Mouse (Mus musculus) forebrain, embryonic 13.5 days (tissue): ENCODE measurements around the gene Coro7. TPM values are rescaled to one million over a fixed set of nuclear protein-coding genes. Genes with fewer than 3 reads are reported as not detected.
A peak's percentile ranks its signal among the peaks of the same experiment; 100 is the strongest.

ENCODE experiments used
- ATAC-seq: fragments of 200-750 bp; cut with Nextera tagmentation; 2 replicates; pipeline ENCODE4 v1.8.0; 2017
- H3K27ac ChIP-seq: fragments of 300-500 bp; sonication (generic); 2 replicates; pipeline ENCODE4 v1.5.1; 2015; ENCODE audit warnings: inconsistent platforms, mild to moderate bottlenecking, moderate library complexity
- H3K27me3 ChIP-seq: fragments of 300-500 bp; sonication (generic); 2 replicates; pipeline ENCODE4 v1.6.1; 2015; ENCODE audit warnings: mild to moderate bottlenecking, inconsistent platforms
- H3K36me3 ChIP-seq: fragments of 300-500 bp; sonication (generic); 2 replicates; pipeline ENCODE4 v1.6.1; 2015; ENCODE audit warnings: mild to moderate bottlenecking, inconsistent platforms; ENCODE audit not compliant: poor library complexity, severe bottlenecking
- H3K4me1 ChIP-seq: fragments of 300-500 bp; sonication (generic); 2 replicates; pipeline ENCODE4 v1.6.1; 2015; ENCODE audit warnings: inconsistent platforms
- H3K4me2 ChIP-seq: fragments of 300-500 bp; sonication (generic); 2 replicates; pipeline ENCODE4 v1.6.1; 2015; ENCODE audit warnings: inconsistent platforms, mild to moderate bottlenecking, moderate library complexity
- H3K4me3 ChIP-seq: fragments of 300-500 bp; sonication (generic); 2 replicates; pipeline ENCODE4 v1.5.1; 2015; ENCODE audit warnings: mild to moderate bottlenecking, inconsistent platforms
- H3K9ac ChIP-seq: fragments of 300-500 bp; sonication (generic); 2 replicates; pipeline ENCODE4 v1.6.1; 2015; ENCODE audit warnings: mild to moderate bottlenecking, inconsistent platforms
- H3K9me3 ChIP-seq: fragments of 300-500 bp; sonication (generic); replicated peaks from 2 replicates; pipeline ENCODE4 v1.6.1; 2016; ENCODE audit warnings: inconsistent platforms
- WGBS: fragments of 180-500 bp; shearing (Covaris S2); methylation state at CpG from one replicate; pipeline ENCODE4 v1.1.7; 2015; 5-methylcytosine and 5-hydroxymethylcytosine counted together
- polyA plus RNA-seq: library from polyadenylated mRNA; unstranded; fragments of >200 nt; fragmentation: Nextera tagmentation; extraction: Ambion mirVana; gene quantifications from 2 replicates; pipeline ENCODE4 v1.2.1, GENCODE M21; 2015

The Coro7 gene
- polyA plus RNA-seq, 1 experiment from 2014 or later, result 20.1 TPM

DNA sequence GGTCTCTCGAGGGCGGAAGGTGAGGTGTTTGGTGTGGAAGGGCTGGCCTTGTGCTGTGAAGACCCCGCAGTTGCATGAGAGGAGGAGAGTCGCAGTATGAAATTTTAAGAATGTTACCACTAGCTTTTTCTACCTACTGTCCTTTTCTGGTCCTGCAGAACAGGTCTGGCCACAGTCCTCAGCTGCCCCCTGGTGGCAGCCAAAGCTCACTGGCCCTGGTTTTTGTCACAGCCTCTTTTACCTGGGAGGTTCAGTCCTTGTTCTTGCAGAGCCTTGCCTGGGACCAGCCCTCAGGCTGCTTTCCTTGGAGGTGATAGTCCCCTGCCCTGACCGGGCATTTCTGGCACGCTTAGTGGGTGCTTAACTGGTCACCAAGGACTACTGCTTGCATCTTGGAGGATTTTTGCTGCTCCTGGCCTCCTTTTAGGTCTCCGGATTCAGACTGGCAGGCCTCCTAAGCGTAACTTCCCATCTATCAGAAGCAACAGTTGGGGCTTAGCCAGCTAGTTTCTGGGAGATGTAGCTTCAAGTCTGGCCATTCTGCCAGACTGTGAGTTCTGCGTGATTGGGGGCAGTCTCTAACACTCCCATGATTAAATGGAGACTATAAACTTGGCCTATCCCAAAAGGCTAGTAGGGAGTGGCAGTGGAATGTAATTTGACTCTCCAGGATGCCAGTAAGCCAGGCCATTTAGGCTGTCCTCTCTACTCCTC, 71.6 kb downstream of the Coro7 start:
- peaks cover 45% of the 10 kb centered on the region for H3K4me1 ChIP-seq
- no peak overlapping the region for H3K27ac ChIP-seq

DNA sequence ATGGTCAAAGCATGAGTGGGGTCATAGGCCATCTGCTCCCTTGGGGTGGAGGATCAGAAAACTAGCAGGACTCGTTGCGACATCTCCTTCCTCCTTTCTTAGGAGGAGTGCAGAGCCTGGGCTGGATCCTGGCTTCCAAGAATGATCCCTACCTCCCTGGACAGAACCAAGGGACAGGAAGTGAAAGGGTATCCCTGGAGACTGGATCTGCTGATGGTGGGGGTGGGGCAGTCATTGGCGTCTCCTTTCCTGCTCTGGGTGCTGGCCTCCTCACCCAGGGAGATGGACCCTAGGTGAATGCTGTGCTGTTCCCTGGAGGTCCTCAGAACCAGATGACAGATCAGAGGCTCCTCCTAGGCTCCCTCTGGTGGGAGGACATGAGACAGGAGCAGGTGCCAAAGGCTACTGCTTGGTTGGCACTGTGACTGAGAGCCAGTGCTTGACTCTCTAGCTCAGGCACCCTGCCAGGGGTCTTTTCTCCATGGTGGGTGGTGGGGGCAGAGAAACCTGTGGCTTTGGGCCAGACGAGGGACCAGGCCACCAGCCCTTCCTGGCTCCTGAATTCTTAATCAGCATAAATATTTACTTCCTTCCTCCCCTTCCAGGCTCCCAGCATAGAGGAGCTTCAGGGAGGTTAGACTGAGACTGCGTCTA, 73.0 kb downstream of the Coro7 start:
- no peak overlapping the region for H3K27ac ChIP-seq
- no peaks in the 10 kb centered on the region for H3K27me3 ChIP-seq
- H3K9ac ChIP-seq, result no peak overlapping the region
- H3K36me3 ChIP-seq, result peaks cover 27% of the 10 kb centered on the region
- H3K9me3 ChIP-seq, result no peaks in the 10 kb centered on the region
- H3K4me1 ChIP-seq, result peaks cover 58% of the 10 kb centered on the region
- 53% methylated on average over 5 of the region's 5 CpGs for WGBS
- no peak for ATAC-seq
- no peak overlapping the region for H3K4me3 ChIP-seq
- no peak overlapping the region for H3K4me2 ChIP-seq

More for the DNA sequence above, 71.6 kb downstream of the Coro7 start:
- no peak overlapping the region for H3K4me3 ChIP-seq
- peak; percentile 55 for ATAC-seq
- no peak overlapping the region for H3K9ac ChIP-seq
- no peak overlapping the region for H3K4me2 ChIP-seq
- H3K27me3 ChIP-seq, result no peaks in the 10 kb centered on the region
- 60% methylated on average over 9 of the region's 9 CpGs for WGBS
- peaks cover 41% of the 10 kb centered on the region for H3K36me3 ChIP-seq
- H3K9me3 ChIP-seq, result no peaks in the 10 kb centered on the region

DNA sequence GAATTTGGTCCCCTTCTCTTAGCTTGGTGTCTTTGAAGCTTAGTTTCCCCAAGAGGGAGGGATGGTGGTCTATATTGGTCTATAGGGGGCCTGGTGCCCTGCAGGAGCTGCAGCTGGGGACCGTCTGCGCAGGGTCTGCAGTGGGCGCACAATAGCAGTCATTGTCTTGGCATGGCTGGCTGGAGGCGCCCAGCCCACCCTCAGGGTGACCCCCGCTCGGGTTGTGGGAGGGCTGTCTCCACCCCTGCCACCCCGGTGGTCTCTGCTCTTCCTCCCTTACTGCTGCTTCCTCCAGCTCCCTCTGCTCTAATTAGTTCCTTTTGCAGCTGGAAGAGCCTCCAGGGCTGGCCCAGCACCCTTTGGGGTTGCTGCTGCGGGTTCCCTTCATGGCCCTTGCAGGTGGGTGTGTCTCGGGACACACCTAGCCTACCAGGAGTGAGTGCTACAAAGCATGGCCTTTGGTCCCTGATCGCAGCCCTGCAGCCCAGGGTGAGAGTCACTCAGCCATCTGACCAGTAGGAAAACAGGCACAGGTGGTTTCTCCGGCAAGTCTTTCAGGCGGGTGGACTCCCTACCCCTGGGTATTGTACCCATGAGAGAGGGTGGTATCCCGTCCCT, 74.0 kb downstream of the Coro7 start:
- no peak for ATAC-seq
- H3K4me3 ChIP-seq, result no peak overlapping the region
- peaks cover 66% of the 10 kb centered on the region for H3K4me1 ChIP-seq
- H3K9me3 ChIP-seq, result no peaks in the 10 kb centered on the region
- H3K36me3 ChIP-seq, result peaks cover 24% of the 10 kb centered on the region
- WGBS, result 35% methylated on average over 13 of the region's 13 CpGs
- H3K4me2 ChIP-seq, result peak overlapping the region; percentile 2; the same call in 1 of the 2 replicates
- no peaks in the 10 kb centered on the region for H3K27me3 ChIP-seq
- no peak overlapping the region for H3K9ac ChIP-seq
- H3K27ac ChIP-seq, result no peak overlapping the region

DNA sequence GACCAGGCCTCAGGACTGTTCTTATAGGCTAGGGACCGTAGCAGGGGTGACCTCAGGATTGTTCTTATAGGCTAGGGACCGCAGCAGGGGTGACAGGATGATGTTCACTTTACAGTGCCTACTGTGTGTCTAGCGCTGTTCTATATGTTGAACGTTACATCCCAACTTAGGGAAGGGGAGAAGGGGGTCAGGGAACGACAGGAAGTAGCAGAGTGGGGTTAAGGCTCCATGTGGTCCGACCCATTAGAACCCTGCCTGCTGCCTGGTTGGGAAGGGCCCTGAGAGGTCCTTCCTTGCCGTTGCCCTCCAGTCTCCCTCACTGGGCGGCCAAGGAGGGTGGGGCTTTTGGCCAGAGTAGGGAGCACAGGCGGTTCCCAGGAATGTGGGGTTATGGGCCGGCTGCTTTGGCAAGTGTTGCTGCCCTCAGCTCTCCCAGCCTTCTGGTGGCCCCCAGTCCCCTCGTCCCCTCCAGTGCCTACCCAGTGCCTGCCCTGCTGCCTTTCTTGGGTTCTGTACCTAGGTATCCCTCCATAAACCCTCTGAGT, 75.2 kb downstream of the Coro7 start:
- WGBS, result 67% methylated on average over 11 of the region's 11 CpGs
- Histone ChIP-seq H3K4me1 (peaks cover 71% of the 10 kb centered on the region), H3K9ac (no peak overlapping the region), H3K27ac (no peak overlapping the region), H3K4me2 (no peak overlapping the region), H3K27me3 (no peaks in the 10 kb centered on the region), H3K4me3 (no peak overlapping the region), H3K9me3 (no peaks in the 10 kb centered on the region), H3K36me3 (peaks cover 12% of the 10 kb centered on the region; the same call in 1 of the 2 replicates)
- no peak for ATAC-seq

DNA sequence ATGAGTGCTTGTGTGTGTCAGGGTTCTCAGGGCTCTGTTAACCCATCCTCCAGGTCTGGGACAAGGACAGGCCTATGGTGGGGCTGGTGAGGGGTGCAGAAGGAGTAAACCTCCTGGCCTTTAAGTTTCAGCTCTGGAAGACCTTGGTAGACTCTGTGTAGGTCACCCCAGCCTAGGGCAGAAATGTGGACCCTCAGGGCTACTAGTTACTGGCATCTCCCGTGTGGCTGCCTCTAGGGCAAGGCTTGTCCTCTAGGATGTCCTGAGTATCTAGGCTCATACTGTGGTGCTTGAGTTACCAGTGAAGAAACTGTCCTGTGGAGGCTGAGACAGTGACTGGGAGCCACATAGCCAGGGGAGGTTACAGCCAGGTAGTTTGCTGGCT, 76.1 kb downstream of the Coro7 start:
- Histone ChIP-seq H3K4me3 (no peak overlapping the region), H3K36me3 (0 out of 2 replicates have a peak, but pooled peaks cover 5% of the 10 kb centered on the region), H3K9me3 (no peaks in the 10 kb centered on the region), H3K27me3 (no peaks in the 10 kb centered on the region), H3K27ac (no peak overlapping the region), H3K4me2 (no peak overlapping the region), H3K9ac (peak overlapping the region; percentile 22; the same call in 1 of the 2 replicates), H3K4me1 (peaks cover 80% of the 10 kb centered on the region)
- no peak for ATAC-seq
- WGBS, result 82% methylated on average over 1 of the region's 1 CpGs

DNA sequence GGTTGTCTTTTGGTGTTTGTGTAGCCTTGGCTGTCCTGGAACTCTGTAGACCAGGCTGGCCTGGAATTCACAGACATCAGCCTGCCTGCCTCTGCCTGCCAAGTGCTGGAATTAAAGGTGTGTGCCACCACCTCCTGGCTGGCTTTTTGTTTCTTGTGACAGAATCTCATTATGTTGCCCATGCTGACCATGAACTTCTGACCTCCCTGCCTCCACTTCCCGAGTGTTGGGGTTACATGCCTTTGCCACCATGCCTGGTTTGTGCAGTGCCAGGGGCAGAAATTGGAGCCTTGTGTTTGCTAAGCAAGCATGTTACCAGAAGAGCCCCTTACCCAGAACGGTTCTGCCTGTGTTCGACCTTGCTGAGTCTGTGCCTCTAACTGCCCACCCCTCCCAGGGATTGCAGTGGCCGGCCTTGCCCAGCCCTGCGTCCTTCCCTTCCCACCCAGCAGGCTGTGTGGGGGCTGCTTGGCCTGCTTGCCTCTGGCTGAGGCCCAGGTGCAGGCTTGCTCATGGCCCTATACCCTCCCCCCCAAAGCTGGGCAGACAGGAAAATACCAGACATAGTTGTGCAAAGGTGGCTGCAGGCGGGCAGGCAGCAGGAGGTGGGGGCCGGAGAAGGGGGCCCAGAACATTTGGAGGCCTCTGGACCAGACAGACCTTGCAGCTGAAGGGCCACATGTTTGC, 76.7 kb downstream of the Coro7 start:
- peak overlapping the region; percentile 21; the same call in 1 of the 2 replicates for H3K27ac ChIP-seq
- H3K4me3 ChIP-seq, result no peak overlapping the region
- H3K9ac ChIP-seq, result peak overlapping the region; percentile 22; the same call in 1 of the 2 replicates
- no peak for ATAC-seq
- H3K9me3 ChIP-seq, result no peaks in the 10 kb centered on the region
- H3K4me1 ChIP-seq, result peaks cover 86% of the 10 kb centered on the region
- no peak overlapping the region for H3K4me2 ChIP-seq
- H3K36me3 ChIP-seq, result 0 out of 2 replicates have a peak, but pooled peaks cover 5% of the 10 kb centered on the region
- 46% methylated on average over 7 of the region's 7 CpGs for WGBS
- no peaks in the 10 kb centered on the region for H3K27me3 ChIP-seq

DNA sequence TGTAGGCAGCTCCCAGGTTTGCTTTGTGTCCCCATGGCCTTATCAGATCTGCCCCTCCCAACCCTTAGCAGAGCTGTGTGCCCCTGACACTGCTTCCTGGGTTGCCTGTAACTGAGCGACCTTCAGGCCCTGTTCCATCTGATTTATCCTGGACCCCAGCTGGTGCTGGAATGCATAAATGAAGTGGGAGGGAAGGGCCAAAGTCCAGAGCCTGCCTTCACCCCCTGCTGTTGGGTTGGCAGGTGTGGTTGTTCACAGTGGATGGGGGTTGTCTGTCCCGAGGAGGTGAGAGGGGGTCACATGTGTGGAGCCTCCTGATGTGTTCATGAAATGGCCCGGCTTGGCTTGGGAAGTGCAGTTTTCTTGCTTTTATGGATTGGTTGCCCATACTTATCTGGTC, 77.4 kb downstream of the Coro7 start:
- H3K36me3 ChIP-seq, result 0 out of 2 replicates have a peak, but pooled peaks cover 5% of the 10 kb centered on the region
- H3K27ac ChIP-seq, result peak overlapping the region; percentile 19; the same call in 1 of the 2 replicates
- no peak for ATAC-seq
- no peak overlapping the region for H3K9ac ChIP-seq
- WGBS, result 18% methylated on average over 3 of the region's 3 CpGs
- H3K4me2 ChIP-seq, result no peak overlapping the region
- no peak overlapping the region for H3K4me3 ChIP-seq
- H3K9me3 ChIP-seq, result no peaks in the 10 kb centered on the region
- H3K4me1 ChIP-seq, result peaks cover 88% of the 10 kb centered on the region
- H3K27me3 ChIP-seq, result no peaks in the 10 kb centered on the region

DNA sequence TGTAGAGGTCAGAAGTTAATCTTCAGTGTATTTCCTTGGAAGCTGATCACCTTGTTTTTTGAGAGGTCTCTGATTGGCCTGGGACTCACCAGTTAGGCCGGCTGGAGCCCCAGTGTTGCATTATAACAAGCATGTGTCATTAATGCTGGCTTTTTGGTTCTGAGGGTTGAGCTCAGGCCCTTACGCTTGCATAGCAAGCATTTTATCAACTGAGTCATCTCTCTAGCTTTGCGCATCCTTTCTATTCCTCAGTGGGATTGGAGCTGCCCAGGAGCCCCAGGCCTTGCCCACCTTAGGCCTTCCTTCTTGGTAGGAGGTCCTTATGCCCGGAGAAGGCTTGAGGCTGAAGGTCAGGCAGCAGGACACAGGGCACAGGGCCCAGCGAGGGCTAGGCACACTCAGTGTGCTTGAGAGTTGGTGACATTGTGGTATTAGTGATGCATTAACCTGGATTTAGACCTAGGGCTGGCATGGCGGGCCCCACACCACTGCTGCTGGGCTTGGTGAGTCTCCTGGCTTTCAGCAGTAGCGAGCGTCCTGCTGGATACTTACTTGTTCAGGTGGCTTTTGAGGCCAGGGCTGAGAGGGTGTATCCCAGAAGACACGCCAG, 78.8 kb downstream of the Coro7 start:
- no peak overlapping the region for H3K4me2 ChIP-seq
- peaks cover 88% of the 10 kb centered on the region for H3K4me1 ChIP-seq
- H3K9me3 ChIP-seq, result no peaks in the 10 kb centered on the region
- 83% methylated on average over 9 of the region's 9 CpGs for WGBS
- H3K4me3 ChIP-seq, result no peak overlapping the region
- no peak overlapping the region for H3K27ac ChIP-seq
- 0 out of 2 replicates have a peak, but pooled peaks cover 5% of the 10 kb centered on the region for H3K36me3 ChIP-seq
- H3K9ac ChIP-seq, result no peak overlapping the region
- ATAC-seq, result no peak
- no peaks in the 10 kb centered on the region for H3K27me3 ChIP-seq

DNA sequence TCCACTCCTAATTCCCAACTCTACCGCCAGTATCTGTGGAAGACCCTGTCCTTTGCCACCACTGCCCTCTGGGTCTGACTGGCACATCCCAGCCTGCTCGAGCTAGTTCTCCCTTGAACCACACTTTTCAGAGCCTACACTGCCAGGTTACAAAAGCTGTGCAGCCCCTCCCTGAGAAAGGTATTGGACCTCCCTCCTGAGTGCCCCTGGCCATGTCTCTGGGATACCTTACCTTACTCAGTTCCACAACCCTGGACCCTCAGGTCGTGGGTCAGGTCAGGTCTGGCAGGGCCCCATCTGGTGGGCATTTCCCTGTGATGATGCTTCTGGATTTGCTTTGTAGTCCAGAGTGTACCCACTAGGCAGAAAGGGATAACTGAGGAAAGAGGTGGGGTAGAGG, 80.0 kb downstream of the Coro7 start:
- no peaks in the 10 kb centered on the region for H3K9me3 ChIP-seq
- H3K36me3 ChIP-seq, result 0 out of 2 replicates have a peak, but pooled peaks cover 5% of the 10 kb centered on the region
- no peak for ATAC-seq
- H3K9ac ChIP-seq, result no peak overlapping the region
- no peak overlapping the region for H3K4me2 ChIP-seq
- no peak overlapping the region for H3K4me3 ChIP-seq
- peaks cover 84% of the 10 kb centered on the region for H3K4me1 ChIP-seq
- H3K27ac ChIP-seq, result no peak overlapping the region
- no peaks in the 10 kb centered on the region for H3K27me3 ChIP-seq
- 79% methylated on average over 3 of the region's 3 CpGs for WGBS

DNA sequence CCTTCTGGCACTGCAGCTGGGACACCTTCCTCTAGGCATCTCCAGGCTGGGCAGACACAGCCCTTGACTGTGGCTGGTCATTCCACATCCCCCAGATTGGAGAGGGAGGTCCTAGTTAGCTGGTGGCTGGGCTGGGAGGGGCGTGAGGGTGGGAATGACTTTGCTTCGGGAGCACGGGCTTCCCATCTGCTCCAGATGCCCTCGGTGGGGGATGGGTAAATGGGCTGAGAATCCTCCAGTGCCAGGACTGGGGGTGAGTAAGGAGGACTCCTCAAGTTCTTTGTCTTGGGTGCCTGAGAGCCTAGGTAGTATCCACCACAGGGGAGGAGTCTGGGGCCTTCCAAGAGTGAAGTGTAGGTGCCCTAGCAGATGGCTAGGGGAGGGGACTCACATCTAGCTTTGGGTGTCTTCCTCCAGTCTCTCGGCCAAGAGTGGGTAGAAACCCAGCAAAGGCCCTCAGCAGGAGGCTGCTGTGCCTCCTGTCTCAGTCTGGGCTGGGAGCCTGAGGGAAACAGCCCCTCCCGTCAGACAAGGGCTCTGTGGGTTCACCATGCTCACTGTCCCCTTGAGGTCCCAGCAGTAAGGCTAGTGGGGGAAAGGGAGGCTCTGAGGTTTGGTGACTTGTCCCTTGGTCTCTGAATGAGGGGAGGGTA, 80.6 kb downstream of the Coro7 start:
- H3K27me3 ChIP-seq, result no peaks in the 10 kb centered on the region
- no peak overlapping the region for H3K4me3 ChIP-seq
- peak overlapping the region; percentile 45; the same call in 1 of the 2 replicates for H3K9ac ChIP-seq
- WGBS, result 22% methylated on average over 6 of the region's 6 CpGs
- peak overlapping the region; percentile 61 for H3K27ac ChIP-seq
- H3K4me1 ChIP-seq, result peaks cover 80% of the 10 kb centered on the region
- H3K4me2 ChIP-seq, result 0 out of 2 replicates have a peak overlapping the region, but pooled peaks have one; percentile 7
- ATAC-seq, result no peak
- H3K36me3 ChIP-seq, result 0 out of 2 replicates have a peak, but pooled peaks cover 5% of the 10 kb centered on the region
- H3K9me3 ChIP-seq, result no peaks in the 10 kb centered on the region

DNA sequence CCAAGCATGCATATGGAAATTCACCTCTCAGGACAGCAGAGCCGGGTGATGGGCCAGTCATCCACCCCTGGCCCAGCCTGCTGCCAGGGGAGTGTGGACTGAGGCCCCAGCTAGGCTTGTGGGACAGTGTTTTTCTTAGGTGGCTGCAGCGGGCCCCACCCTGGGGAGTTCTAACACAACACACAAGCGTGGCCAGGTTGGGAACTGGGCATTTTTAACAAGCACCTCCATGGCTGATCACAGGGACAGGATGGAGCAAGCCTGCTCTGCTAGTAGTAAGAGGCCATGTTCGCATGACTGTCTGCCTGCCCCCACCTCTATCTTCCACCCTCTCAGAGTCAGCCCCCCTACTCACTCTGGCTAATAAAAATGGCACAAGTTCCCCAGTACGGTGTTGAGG, 81.5 kb downstream of the Coro7 start:
- Histone ChIP-seq H3K4me3 (no peak overlapping the region), H3K27ac (peak overlapping the region; percentile 61; the same call in 1 of the 2 replicates)

More for the DNA sequence above, 81.5 kb downstream of the Coro7 start:
- WGBS, result 75% methylated on average over 5 of the region's 5 CpGs
- Histone ChIP-seq H3K9ac (peak overlapping the region; percentile 34; the same call in 1 of the 2 replicates), H3K36me3 (0 out of 2 replicates have a peak, but pooled peaks cover 5% of the 10 kb centered on the region), H3K9me3 (no peaks in the 10 kb centered on the region), H3K4me2 (peak overlapping the region; percentile 97; the same call in 1 of the 2 replicates), H3K27me3 (no peaks in the 10 kb centered on the region), H3K4me1 (peaks cover 81% of the 10 kb centered on the region)
- ATAC-seq, result no peak
